Mouse (Mus musculus) neural tube, embryonic 12.5 days (tissue): ENCODE results near the gene Ttc9b. TPM values are rescaled to one million over a fixed set of nuclear protein-coding genes. Genes with fewer than 3 reads are reported as not detected.

Experiments used
- polyA plus RNA-seq: library from polyadenylated mRNA; unstranded; fragments of >200 nt; fragmentation: Nextera tagmentation; extraction: Ambion mirVana; gene quantifications from 2 replicates; pipeline ENCODE4 v1.2.1, GENCODE M21; 2016

Ttc9b gene
- polyA plus RNA-seq, 1 experiment from 2014 or later: 25.1 TPM

Other genes with a start within 250 kb of the Ttc9b start
- gene Sptbn4, start 206.2 kb upstream of the Ttc9b start, polyA plus RNA-seq: 1.2 and 1.3 TPM in 2 replicates
- gene Blvrb, start 205.9 kb upstream of the Ttc9b start, polyA plus RNA-seq: 21.6 and 23.0 TPM in 2 replicates
- 20.5 and 22.2 TPM in 2 replicates for gene Sertad3, start 180.1 kb upstream of the Ttc9b start, polyA plus RNA-seq
- 14.6 and 14.8 TPM in 2 replicates for gene Sertad1, start 167.0 kb upstream of the Ttc9b start, polyA plus RNA-seq
- gene Prx, start 154.6 kb upstream of the Ttc9b start, polyA plus RNA-seq: 2.2 and 2.8 TPM in 2 replicates
- gene Hipk4, start 130.6 kb upstream of the Ttc9b start, polyA plus RNA-seq: 0.44 and 0.54 TPM in 2 replicates
- gene Pld3, start 100.7 kb upstream of the Ttc9b start, polyA plus RNA-seq: 90.8 and 91.3 TPM in 2 replicates
- gene 2310022A10Rik, start 100.7 kb upstream of the Ttc9b start, polyA plus RNA-seq: 31.8 and 36.0 TPM in 2 replicates
- 74.8 and 78.2 TPM in 2 replicates for gene Akt2, start 62.4 kb upstream of the Ttc9b start, polyA plus RNA-seq
- gene Map3k10, start 20.7 kb downstream of the Ttc9b start, polyA plus RNA-seq: 21.1 and 22.2 TPM in 2 replicates
- 7.0 and 7.8 TPM in 2 replicates for gene Zfp607b, start 35.4 kb downstream of the Ttc9b start, polyA plus RNA-seq
- 97.2 and 102 TPM in 2 replicates for gene Zfp60, start 77.5 kb downstream of the Ttc9b start, polyA plus RNA-seq
- gene Zfp626, start 153.3 kb downstream of the Ttc9b start, polyA plus RNA-seq: 2.5 and 3.0 TPM in 2 replicates
- gene Zfp59, start 184.7 kb downstream of the Ttc9b start, polyA plus RNA-seq: 9.3 and 10.5 TPM in 2 replicates
- 2.0 and 2.4 TPM in 2 replicates for gene Zfp607a, start 203.6 kb downstream of the Ttc9b start, polyA plus RNA-seq